Comparison of ENCODE assay signal across 20 mouse cellular contexts in genomic region chr12:99596397-99596796, GRCm38 (mm10).
"Had no signal": no experiment of that assay in that cellular context is flagged by ENCODE, and none has a peak within 500 bp of the region (broad histone marks: within the 10 kb centered on the region; RNA-seq: fewer than 3 reads in every experiment).

No protein-coding gene starts in this region.

- H3K9ac ChIP-seq: liver, embryonic 14.5 days; lung, embryonic 15.5 days; midbrain, embryonic 12.5 days; neural tube, embryonic 13.5 days; neural tube, embryonic 15.5 days had no signal

- H3K4me2 ChIP-seq: lung, embryonic 15.5 days; midbrain, embryonic 12.5 days; neural tube, embryonic 13.5 days; neural tube, embryonic 15.5 days had no signal

- DNase-seq: lung, adult 18-20 months; lung, postnatal 14 days; lung, postnatal 4 days; midbrain, embryonic 14.5 days; retina, postnatal 1 day; right cerebral cortex, adult 18-20 months; right cerebral cortex, postnatal 25 days; right cerebral cortex, postnatal 4 days; spleen, adult 18-20 months; thymus, adult 2 months; thymus, postnatal 25 days; thymus, postnatal 4 days had no signal

- H3K27ac ChIP-seq: liver, embryonic 14.5 days; lung, embryonic 15.5 days; midbrain, embryonic 10.5 days; midbrain, embryonic 12.5 days; neural tube, embryonic 13.5 days; neural tube, embryonic 15.5 days had no signal

- H3K36me3 ChIP-seq: lung, embryonic 15.5 days; midbrain, embryonic 10.5 days; midbrain, embryonic 12.5 days; neural tube, embryonic 13.5 days; neural tube, embryonic 15.5 days had no signal

- H3K4me3 ChIP-seq: lung, embryonic 15.5 days; midbrain, embryonic 10.5 days; midbrain, embryonic 12.5 days; myocyte; neural tube, embryonic 13.5 days; neural tube, embryonic 15.5 days had no signal

- H3K9me3 ChIP-seq: lung, embryonic 15.5 days; neural tube, embryonic 15.5 days had no signal

- H3K4me1 ChIP-seq: lung, embryonic 15.5 days; midbrain, embryonic 10.5 days; midbrain, embryonic 12.5 days; neural tube, embryonic 13.5 days; neural tube, embryonic 15.5 days had no signal

- H3K27me3 ChIP-seq: lung, embryonic 15.5 days; midbrain, embryonic 12.5 days; neural tube, embryonic 13.5 days; neural tube, embryonic 15.5 days had no signal

- ATAC-seq: midbrain, embryonic 16.5 days had no signal
